Mouse (Mus musculus): ENCODE results near the gene Ank3. TPM values are rescaled to one million over a fixed set of nuclear protein-coding genes. Genes with fewer than 3 reads are reported as not detected.

Gene Ank3
- total RNA-seq, 2 experiments from 2014 or later = 525 to 540 TPM

GRCm38 (mm10) chr10:69916205-69916604, 517.6 kb downstream of the Ank3 start:
- no peak for DNase-seq (ENCODE audit: extremely low spot score in 1 of 2, low spot score in 2 of 2)
- intact Hi-C loops (cut with DNase I) = no loop called here

- no peak for DNase-seq (ENCODE audit: extremely low spot score in 1 of 2, low spot score in 2 of 2)
- intact Hi-C loops (cut with DNase I) = no loop called here
Measured at GRCm38 (mm10) chr10:69916689-69917435, 518.3 kb downstream of the Ank3 start.

GRCm38 (mm10) chr10:69917711-69918110, 519.1 kb downstream of the Ank3 start:
- intact Hi-C loops (cut with DNase I) = no loop called here

GRCm38 (mm10) chr10:69918461-69919151, 520.0 kb downstream of the Ank3 start:
- DNase-seq (ENCODE audit: extremely low spot score in 1 of 2, low spot score in 2 of 2) = no peak
- intact Hi-C loops (cut with DNase I) = no loop called here

More at GRCm38 (mm10) chr10:69917711-69918110, 519.1 kb downstream of the Ank3 start:
- DNase-seq (ENCODE audit: extremely low spot score in 1 of 2, low spot score in 2 of 2) = no peak

GRCm38 (mm10) chr10:69919152-69919492, 520.5 kb downstream of the Ank3 start:
- no peak for DNase-seq (ENCODE audit: extremely low spot score in 1 of 2, low spot score in 2 of 2)
- intact Hi-C loops (cut with DNase I) = no loop called here

GRCm38 (mm10) chr10:69919746-69920145, 521.2 kb downstream of the Ank3 start:
- no peak for DNase-seq (ENCODE audit: extremely low spot score in 1 of 2, low spot score in 2 of 2)
- intact Hi-C loops (cut with DNase I) = no loop called here

- DNase-seq (ENCODE audit: extremely low spot score in 1 of 2, low spot score in 2 of 2) = no peak
- intact Hi-C loops (cut with DNase I) = no loop called here
Measured at GRCm38 (mm10) chr10:69922076-69922475, 523.5 kb downstream of the Ank3 start.

GRCm38 (mm10) chr10:69923801-69924200, 525.2 kb downstream of the Ank3 start:
- intact Hi-C loops (cut with DNase I) = no loop called here
- no peak for DNase-seq (ENCODE audit: extremely low spot score in 1 of 2, low spot score in 2 of 2)

GRCm38 (mm10) chr10:69924321-69924720, 525.7 kb downstream of the Ank3 start:
- no peak for DNase-seq (ENCODE audit: extremely low spot score in 1 of 2, low spot score in 2 of 2)
- intact Hi-C loops (cut with DNase I) = no loop called here

- intact Hi-C loops (cut with DNase I) = no loop called here
- DNase-seq (ENCODE audit: extremely low spot score in 1 of 2, low spot score in 2 of 2) = no peak
Measured at GRCm38 (mm10) chr10:69924845-69925244, 526.3 kb downstream of the Ank3 start.

- no peak for DNase-seq (ENCODE audit: extremely low spot score in 1 of 2, low spot score in 2 of 2)
- intact Hi-C loops (cut with DNase I) = no loop called here
Measured at GRCm38 (mm10) chr10:69925285-69926157, 526.9 kb downstream of the Ank3 start.

GRCm38 (mm10) chr10:69926158-69926882, 527.7 kb downstream of the Ank3 start:
- DNase-seq (ENCODE audit: extremely low spot score in 1 of 2, low spot score in 2 of 2) = no peak
- intact Hi-C loops (cut with DNase I) = no loop called here

GRCm38 (mm10) chr10:69927012-69927411, 528.4 kb downstream of the Ank3 start:
- intact Hi-C loops (cut with DNase I) = no loop called here

GRCm38 (mm10) chr10:69928358-69928757, 529.8 kb downstream of the Ank3 start:
- DNase-seq (ENCODE audit: extremely low spot score in 1 of 2, low spot score in 2 of 2) = no peak
- intact Hi-C loops (cut with DNase I) = no loop called here

More at GRCm38 (mm10) chr10:69927012-69927411, 528.4 kb downstream of the Ank3 start:
- no peak for DNase-seq (ENCODE audit: extremely low spot score in 1 of 2, low spot score in 2 of 2)

- intact Hi-C loops (cut with DNase I) = no loop called here
- DNase-seq (ENCODE audit: extremely low spot score in 1 of 2, low spot score in 2 of 2) = no peak
Measured at GRCm38 (mm10) chr10:69930503-69930902, 531.9 kb downstream of the Ank3 start.

GRCm38 (mm10) chr10:69936443-69937067, 538.0 kb downstream of the Ank3 start:
- no peak for DNase-seq (ENCODE audit: extremely low spot score in 1 of 2, low spot score in 2 of 2)

GRCm38 (mm10) chr10:69937291-69937921, 538.8 kb downstream of the Ank3 start:
- intact Hi-C loops (cut with DNase I) = no loop called here
- DNase-seq (ENCODE audit: extremely low spot score in 1 of 2, low spot score in 2 of 2) = no peak

More at GRCm38 (mm10) chr10:69936443-69937067, 538.0 kb downstream of the Ank3 start:
- intact Hi-C loops (cut with DNase I) = no loop called here

- intact Hi-C loops (cut with DNase I) = no loop called here
- no peak for DNase-seq (ENCODE audit: extremely low spot score in 1 of 2, low spot score in 2 of 2)
Measured at GRCm38 (mm10) chr10:69939144-69939543, 540.6 kb downstream of the Ank3 start.
